Mouse (Mus musculus) heart, embryonic 14.5 days (tissue): Measurements from ENCODE around the gene Traf3ip3. TPM values are rescaled to one million over a fixed set of nuclear protein-coding genes. Genes with fewer than 3 reads are reported as not detected.
A peak's percentile ranks its signal among the peaks of the same experiment; 100 is the strongest.

Source experiments
- ATAC-seq: fragments of 200-750 bp; cut with Nextera tagmentation; 2 replicates; pipeline ENCODE4 v1.8.0; 2017; ENCODE audit warnings: low read depth, moderate TSS enrichment; ENCODE audit not compliant: insufficient number of reproducible peaks, insufficient read depth, low FRiP score
- H3K27ac ChIP-seq, 2 experiments: fragments of 200-500 bp in 1 of 2; fragments of 300-500 bp in 1 of 2; sonication (generic) in 1 of 2; replicated peaks in 1 of 2; 2 replicates each; pipeline ENCODE4 v1.5.1; 2012 to 2014; ENCODE audit warnings: low read depth in 2 of 2, low read length in 2 of 2, control low read depth in 1 of 2, mild to moderate bottlenecking in 1 of 2, mixed read lengths in 1 of 2; ENCODE audit not compliant: control insufficient read depth in 1 of 2, insufficient read depth in 1 of 2
- H3K27me3 ChIP-seq: fragments of 300-500 bp; sonication (generic); 2 replicates; pipeline ENCODE4 v1.6.1; 2014; ENCODE audit warnings: mild to moderate bottlenecking, low read length, control low read depth; ENCODE audit not compliant: control insufficient read depth, insufficient read depth
- H3K36me3 ChIP-seq: fragments of 300-500 bp; sonication (generic); 2 replicates; pipeline ENCODE4 v1.6.1; 2014; ENCODE audit warnings: mild to moderate bottlenecking, control low read depth, low read length, mixed read lengths; ENCODE audit not compliant: control insufficient read depth, insufficient read depth
- H3K4me1 ChIP-seq, 2 experiments: fragments of 200-500 bp in 1 of 2; fragments of 300-500 bp in 1 of 2; sonication (generic) in 1 of 2; 2 replicates each; pipeline ENCODE4 v1.6.1; 2012 to 2014; ENCODE audit warnings: low read length in 2 of 2, control low read depth in 1 of 2, mixed read lengths in 1 of 2; ENCODE audit not compliant: control insufficient read depth in 2 of 2, insufficient read depth in 2 of 2
- H3K4me2 ChIP-seq: fragments of 300-500 bp; sonication (generic); 2 replicates; pipeline ENCODE4 v1.6.1; 2014; ENCODE audit warnings: mild to moderate bottlenecking, low read length
- H3K4me3 ChIP-seq, 2 experiments: fragments of 200-500 bp in 1 of 2; fragments of 300-500 bp in 1 of 2; sonication (generic) in 1 of 2; 2 replicates each; pipeline ENCODE4 v1.5.1; 2012 to 2014; ENCODE audit warnings: low read length in 2 of 2, mild to moderate bottlenecking in 2 of 2, control low read depth in 1 of 2, low read depth in 1 of 2, moderate library complexity in 1 of 2; ENCODE audit not compliant: control insufficient read depth in 1 of 2, insufficient read depth in 1 of 2
- H3K9ac ChIP-seq: fragments of 300-500 bp; sonication (generic); 2 replicates; pipeline ENCODE4 v1.6.1; 2014; ENCODE audit warnings: mild to moderate bottlenecking, low read length
- H3K9me3 ChIP-seq: fragments of 300-500 bp; sonication (generic); 2 replicates; pipeline ENCODE4 v1.6.1; 2016; ENCODE audit warnings: low read length, control low read depth; ENCODE audit not compliant: control insufficient read depth
- WGBS: fragments of 180-500 bp; shearing (Covaris S2); extraction: QIAGEN DNeasy Blood & Tissue Kit; methylation state at CpG from one replicate; pipeline ENCODE4 v1.1.7; 2014; 5-methylcytosine and 5-hydroxymethylcytosine counted together
- polyA plus RNA-seq: library from polyadenylated mRNA; unstranded; fragments of >200 nt; fragmentation: Nextera tagmentation; extraction: Ambion mirVana; gene quantifications from 2 replicates; pipeline ENCODE4 v1.2.1, GENCODE M21; 2014

The Traf3ip3 gene
- polyA plus RNA-seq, 1 experiment from 2014 or later = 1.9 TPM

DNA sequence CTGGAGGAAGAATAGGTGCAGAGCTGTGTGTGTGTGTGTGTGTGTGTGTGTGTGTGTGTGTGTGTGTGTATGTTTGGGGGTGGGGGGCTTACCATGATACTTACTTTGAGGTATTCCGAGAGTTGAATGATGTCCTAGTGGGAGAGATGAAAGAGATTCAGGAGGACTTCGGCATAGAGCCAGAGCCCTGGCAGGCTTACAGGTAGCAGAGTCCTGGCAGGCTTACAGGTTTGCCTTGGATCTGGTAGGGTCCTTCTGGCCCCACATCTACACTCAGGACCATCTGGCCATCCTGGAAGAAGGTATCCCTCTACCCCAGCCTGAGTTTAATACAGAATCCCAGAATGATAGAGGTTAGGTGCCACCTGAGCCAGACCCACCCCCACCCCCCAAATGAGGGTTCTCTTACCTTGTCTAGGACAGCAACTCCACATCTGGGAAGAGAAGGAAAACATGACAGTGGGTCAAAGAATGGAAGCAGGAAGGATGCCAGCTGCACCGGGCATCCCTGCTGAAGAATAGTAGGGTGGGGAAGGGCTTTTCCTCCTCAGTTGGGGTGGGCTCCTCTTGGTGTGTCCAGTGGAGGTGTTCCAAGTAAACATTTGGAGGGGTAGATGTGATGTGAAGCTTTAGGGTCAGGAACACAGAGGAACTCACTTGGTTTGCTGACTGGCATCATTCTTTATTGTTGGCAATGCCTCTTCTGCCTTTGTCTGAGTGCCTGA is 6.9 kb downstream of the Traf3ip3 start:
- Histone ChIP-seq H3K4me1 (peaks cover 22 to 27% of the 10 kb centered on the region in 2 experiments), H3K9ac (no peak overlapping the region), H3K27me3 (no peaks in the 10 kb centered on the region), H3K4me2 (no peak overlapping the region), H3K36me3 (no peaks in the 10 kb centered on the region), H3K4me3 (no peak overlapping the region), H3K9me3 (no peaks in the 10 kb centered on the region), H3K27ac (no peak overlapping the region)
- ATAC-seq = no peak
- WGBS = 73% methylated on average over 3 of the region's 3 CpGs

DNA sequence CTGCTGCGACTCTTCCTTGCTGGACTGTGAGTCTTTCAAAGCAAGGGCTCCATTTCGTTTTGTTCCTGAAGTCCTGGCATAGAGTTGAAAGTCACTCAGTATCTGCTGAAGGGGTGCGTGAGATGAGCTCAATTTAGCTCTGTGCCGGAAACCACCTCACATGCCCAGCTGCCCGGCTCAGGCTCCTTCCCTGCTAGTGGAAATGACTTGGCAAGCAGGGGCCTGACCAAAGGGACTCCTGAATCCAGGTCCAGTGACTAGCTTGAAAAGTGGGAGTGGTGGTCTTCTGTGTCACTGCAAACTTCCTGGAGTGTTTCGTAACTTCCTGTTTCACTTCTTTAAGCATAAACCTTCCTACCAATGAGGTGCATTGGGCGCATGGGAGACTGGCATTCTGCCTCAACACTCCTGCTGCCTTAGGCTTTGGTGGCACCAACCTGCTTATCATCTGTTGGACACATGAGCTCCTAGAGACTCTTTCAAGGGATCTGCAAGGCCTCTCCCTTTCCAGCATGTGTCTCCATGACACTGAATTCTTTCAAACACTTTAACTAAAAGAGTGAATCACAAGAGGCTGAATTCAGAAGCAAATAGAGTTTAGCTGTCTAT is 9.7 kb downstream of the Traf3ip3 start:
- Histone ChIP-seq H3K27me3 (no peaks in the 10 kb centered on the region), H3K4me1 (peaks cover 36 to 41% of the 10 kb centered on the region in 2 experiments), H3K9me3 (no peaks in the 10 kb centered on the region), H3K4me3 (no peak overlapping the region), H3K4me2 (no peak overlapping the region), H3K36me3 (no peaks in the 10 kb centered on the region), H3K27ac (peak overlapping the region; percentile 41 to 89), H3K9ac (0 out of 2 replicates have a peak overlapping the region, but pooled peaks have one; percentile 28)
- ATAC-seq = no peak
- WGBS = 58% methylated on average over 7 of the region's 7 CpGs

DNA sequence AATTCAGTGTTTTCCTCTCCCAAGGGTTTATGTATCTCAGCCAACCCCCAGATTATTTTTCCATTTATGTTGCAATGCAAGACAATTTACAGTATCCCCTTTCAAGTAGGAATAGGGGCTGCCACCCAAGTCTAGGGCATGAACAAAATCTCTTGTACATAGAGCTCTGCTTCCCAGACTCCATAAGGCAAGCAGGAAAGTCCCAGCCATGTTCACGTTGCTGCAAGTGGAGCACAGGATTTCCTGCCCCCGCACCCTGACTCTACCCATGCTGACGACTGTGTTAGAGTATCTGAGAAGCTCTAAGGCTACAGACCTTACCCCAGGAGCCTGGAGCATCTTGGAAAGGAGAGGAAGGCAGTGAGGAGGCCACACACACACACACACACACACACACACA is 11.7 kb downstream of the Traf3ip3 start:
- 16% methylated on average over 3 of the region's 3 CpGs for WGBS
- H3K4me2 ChIP-seq = no peak overlapping the region; the same call in 1 of the 2 replicates
- H3K36me3 ChIP-seq = no peaks in the 10 kb centered on the region
- H3K27me3 ChIP-seq = no peaks in the 10 kb centered on the region
- H3K4me3 ChIP-seq = no peak overlapping the region
- peak; percentile 36; the same call in 1 of the 2 replicates for ATAC-seq
- peaks cover 36 to 41% of the 10 kb centered on the region in 2 experiments for H3K4me1 ChIP-seq
- no peak overlapping the region; the same call in 1 of the 2 replicates for H3K9ac ChIP-seq
- peak overlapping the region; percentile 82 to 89 for H3K27ac ChIP-seq
- no peaks in the 10 kb centered on the region for H3K9me3 ChIP-seq

DNA sequence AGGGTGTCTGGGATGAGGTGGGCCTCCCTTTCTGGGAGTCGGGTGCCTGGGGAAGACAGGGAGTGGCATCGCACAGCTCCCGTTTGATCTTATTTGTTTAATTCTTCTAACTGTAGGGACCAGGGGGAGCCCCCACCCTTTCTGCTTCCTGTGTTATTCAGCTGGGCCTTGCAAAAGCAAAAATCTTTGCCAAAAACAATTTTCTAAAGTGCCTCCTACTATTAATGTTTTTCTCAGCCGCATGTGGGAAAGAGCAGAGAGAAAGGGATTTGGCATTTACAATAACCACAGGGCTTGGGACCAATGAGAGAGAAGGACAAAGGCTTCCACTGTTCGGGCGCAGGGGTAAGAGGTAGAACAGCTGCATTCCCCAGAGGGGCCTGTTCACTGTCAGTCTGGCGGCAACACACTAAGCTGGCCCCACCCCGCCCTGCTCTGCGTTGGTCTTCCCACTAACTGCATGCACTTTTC is 12.3 kb downstream of the Traf3ip3 start:
- H3K36me3 ChIP-seq = no peaks in the 10 kb centered on the region
- peak overlapping the region; percentile 17 for H3K4me2 ChIP-seq
- 5% methylated on average over 9 of the region's 9 CpGs for WGBS
- H3K27me3 ChIP-seq = no peaks in the 10 kb centered on the region
- peak overlapping the region; percentile 82 to 89 for H3K27ac ChIP-seq
- no peak overlapping the region for H3K9ac ChIP-seq
- no peaks in the 10 kb centered on the region for H3K9me3 ChIP-seq
- peak; percentile 95 for ATAC-seq
- no peak overlapping the region for H3K4me3 ChIP-seq
- H3K4me1 ChIP-seq = peaks cover 36 to 41% of the 10 kb centered on the region in 2 experiments

DNA sequence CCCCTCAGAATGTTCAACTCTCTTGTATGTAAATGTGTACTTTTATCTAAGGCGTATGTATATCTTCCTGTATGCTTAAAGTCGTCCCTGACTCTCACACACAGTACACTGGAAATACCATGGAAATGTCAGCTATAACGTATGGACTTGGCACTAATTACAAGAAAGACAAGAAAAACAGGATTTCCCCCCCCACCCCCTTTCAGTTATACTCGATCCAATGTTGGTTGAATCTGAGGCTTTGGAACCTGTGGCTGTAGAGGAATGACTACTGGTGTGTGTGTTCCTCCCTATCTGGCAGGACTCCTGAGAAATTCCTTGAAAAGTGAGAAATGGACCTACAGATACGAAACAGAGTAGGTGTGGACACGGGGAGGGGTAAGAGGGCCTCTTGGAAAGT is 13.2 kb downstream of the Traf3ip3 start:
- Histone ChIP-seq H3K4me3 (no peak overlapping the region), H3K9me3 (no peaks in the 10 kb centered on the region), H3K36me3 (no peaks in the 10 kb centered on the region), H3K9ac (no peak overlapping the region), H3K27ac (peak overlapping the region; percentile 82 to 89), H3K27me3 (no peaks in the 10 kb centered on the region), H3K4me2 (no peak overlapping the region), H3K4me1 (peaks cover 36 to 41% of the 10 kb centered on the region in 2 experiments)
- ATAC-seq = no peak
- WGBS = 67% methylated on average over 6 of the region's 6 CpGs

DNA sequence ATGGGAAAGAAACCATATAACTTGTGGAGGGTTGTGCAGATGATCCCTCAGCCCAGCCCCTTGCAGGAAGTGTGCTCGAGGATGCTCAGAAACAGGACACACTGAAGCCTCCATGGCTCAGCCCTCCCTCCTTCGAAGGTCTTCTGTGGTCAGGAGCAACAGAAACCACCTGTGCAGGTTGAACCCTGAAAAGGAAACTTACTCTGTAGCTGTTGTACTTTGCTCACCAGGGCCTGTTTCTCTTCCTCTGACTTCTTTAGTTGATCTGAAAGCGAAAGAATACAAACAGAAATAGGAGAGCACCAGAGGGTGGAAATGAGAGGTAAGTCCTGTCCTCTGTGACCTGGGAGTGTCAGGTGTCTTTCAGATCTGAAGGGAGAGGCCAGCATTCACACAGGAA is 20.4 kb downstream of the Traf3ip3 start:
- ATAC-seq = no peak
- Histone ChIP-seq H3K27me3 (no peaks in the 10 kb centered on the region), H3K9ac (no peak overlapping the region), H3K36me3 (peaks cover 3% of the 10 kb centered on the region; the same call in 1 of the 2 replicates), H3K4me2 (no peak overlapping the region), H3K4me3 (no peak overlapping the region), H3K27ac (no peak overlapping the region), H3K9me3 (no peaks in the 10 kb centered on the region), H3K4me1 (no peaks in the 10 kb centered on the region)
- 82% methylated on average over 3 of the region's 3 CpGs for WGBS

DNA sequence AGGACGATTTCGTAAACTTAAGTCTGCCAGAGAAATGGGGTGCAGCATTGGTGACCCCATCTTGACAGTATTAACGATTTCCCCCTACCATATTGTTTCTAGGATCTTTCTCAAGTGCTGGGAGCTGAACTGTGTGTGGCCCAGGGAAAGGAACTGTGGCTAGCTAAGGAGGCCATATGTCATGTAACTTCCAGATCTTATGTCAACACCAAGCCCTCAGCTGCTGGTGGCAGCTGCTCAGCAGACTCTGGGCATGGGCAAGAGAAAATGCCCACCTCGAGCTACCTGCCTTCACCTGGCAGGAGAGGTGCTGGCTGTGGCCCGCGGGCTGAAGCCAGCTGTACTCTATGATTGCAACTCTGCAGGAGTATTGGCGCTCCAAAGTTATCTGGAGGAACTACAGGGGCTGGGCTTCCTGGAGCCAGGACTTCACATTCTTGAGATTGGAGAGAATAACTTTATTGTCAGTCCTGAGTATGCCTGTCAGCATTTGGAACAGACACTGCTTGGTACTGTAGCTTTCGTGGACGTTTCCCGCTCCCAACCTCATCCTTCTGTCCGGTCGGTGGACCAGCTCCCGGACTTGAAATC is 27.3 kb downstream of the Traf3ip3 start:
- peak overlapping the region; percentile 84 for H3K4me2 ChIP-seq
- H3K9ac ChIP-seq = peak overlapping the region; percentile 89
- no peaks in the 10 kb centered on the region for H3K27me3 ChIP-seq
- no peak for ATAC-seq
- 48% methylated on average over 13 of the region's 13 CpGs for WGBS
- peaks cover 3% of the 10 kb centered on the region; the same call in 1 of the 2 replicates for H3K36me3 ChIP-seq
- H3K9me3 ChIP-seq = no peaks in the 10 kb centered on the region
- peak overlapping the region; percentile 91 to 92 for H3K27ac ChIP-seq
- peaks cover 14 to 36% of the 10 kb centered on the region in 2 experiments for H3K4me1 ChIP-seq
- peak overlapping the region; percentile 80 to 81 for H3K4me3 ChIP-seq
